Mouse (Mus musculus): ENCODE results near the gene Nsd1. TPM values are rescaled to one million over a fixed set of nuclear protein-coding genes. Genes with fewer than 3 reads are reported as not detected.
A peak's percentile ranks its signal among the peaks of the same experiment; 100 is the strongest.

The Nsd1 gene
- total RNA-seq, 2 experiments from 2014 or later, result 111 to 124 TPM

- DNase-seq (ENCODE audit: low spot score in 2 of 2), result no peak
Measured at GRCm38 (mm10) chr13:55252820-55253219, 43.2 kb downstream of the Nsd1 start.

GRCm38 (mm10) chr13:55255052-55255652 lies 45.6 kb downstream of the Nsd1 start:
- DNase-seq (ENCODE audit: low spot score in 2 of 2), result no peak

- no peak for DNase-seq (ENCODE audit: low spot score in 2 of 2)
Measured at GRCm38 (mm10) chr13:55258651-55259050, 49.1 kb downstream of the Nsd1 start.

GRCm38 (mm10) chr13:55261521-55261920 lies 51.9 kb downstream of the Nsd1 start:
- DNase-seq (ENCODE audit: low spot score in 2 of 2), result no peak

- no peak for DNase-seq (ENCODE audit: low spot score in 2 of 2)
Measured at GRCm38 (mm10) chr13:55262096-55262495, 52.5 kb downstream of the Nsd1 start.

- no peak for DNase-seq (ENCODE audit: low spot score in 2 of 2)
Measured at GRCm38 (mm10) chr13:55277203-55277602, 67.6 kb downstream of the Nsd1 start.

GRCm38 (mm10) chr13:55277646-55278045 lies 68.1 kb downstream of the Nsd1 start:
- no peak for DNase-seq (ENCODE audit: low spot score in 2 of 2)

- DNase-seq (ENCODE audit: low spot score in 2 of 2), result no peak
Measured at GRCm38 (mm10) chr13:55288854-55289253, 79.3 kb downstream of the Nsd1 start.

- DNase-seq (ENCODE audit: low spot score in 2 of 2), result no peak
Measured at GRCm38 (mm10) chr13:55296760-55297159, 87.2 kb downstream of the Nsd1 start.

- no peak for DNase-seq (ENCODE audit: low spot score in 2 of 2)
Measured at GRCm38 (mm10) chr13:55300913-55301312, 91.3 kb downstream of the Nsd1 start.

GRCm38 (mm10) chr13:55312028-55312630 lies 102.5 kb downstream of the Nsd1 start:
- DNase-seq (ENCODE audit: low spot score in 2 of 2), result peak; percentile 56 to 70

GRCm38 (mm10) chr13:55313051-55313450 lies 103.5 kb downstream of the Nsd1 start:
- DNase-seq (ENCODE audit: low spot score in 2 of 2), result no peak

GRCm38 (mm10) chr13:55314891-55315412 lies 105.4 kb downstream of the Nsd1 start:
- DNase-seq (ENCODE audit: low spot score in 2 of 2), result no peak

- no peak for DNase-seq (ENCODE audit: low spot score in 2 of 2)
Measured at GRCm38 (mm10) chr13:55318351-55318750, 108.8 kb downstream of the Nsd1 start.

- no peak for DNase-seq (ENCODE audit: low spot score in 2 of 2)
Measured at GRCm38 (mm10) chr13:55319931-55320533, 110.5 kb downstream of the Nsd1 start, which contains the start of gene Prelid1. Prelid1 (plus strand) TSS chr13:55320500.

- peak; percentile 79 to 93 for DNase-seq (ENCODE audit: low spot score in 2 of 2)
Measured at GRCm38 (mm10) chr13:55321434-55322129, 112.0 kb downstream of the Nsd1 start, which contains the start of gene Rab24. Rab24 (minus strand) TSS chr13:55321946.

GRCm38 (mm10) chr13:55322130-55322825 lies 112.7 kb downstream of the Nsd1 start:
- peak in 1 of 2 experiments; percentile 59 for DNase-seq (ENCODE audit: low spot score in 2 of 2)

- no peak for DNase-seq (ENCODE audit: low spot score in 2 of 2)
Measured at GRCm38 (mm10) chr13:55325596-55325995, 116.0 kb downstream of the Nsd1 start.

GRCm38 (mm10) chr13:55327169-55327568 lies 117.6 kb downstream of the Nsd1 start:
- no peak for DNase-seq (ENCODE audit: low spot score in 2 of 2)

- peak; percentile 91 to 98 for DNase-seq (ENCODE audit: low spot score in 2 of 2)
Measured at GRCm38 (mm10) chr13:55327633-55328032, 118.1 kb downstream of the Nsd1 start.

- DNase-seq (ENCODE audit: low spot score in 2 of 2), result no peak
Measured at GRCm38 (mm10) chr13:55328171-55328570, 118.6 kb downstream of the Nsd1 start.
